ENCODE assay signal across 18 mouse cellular contexts in the genomic region with DNA sequence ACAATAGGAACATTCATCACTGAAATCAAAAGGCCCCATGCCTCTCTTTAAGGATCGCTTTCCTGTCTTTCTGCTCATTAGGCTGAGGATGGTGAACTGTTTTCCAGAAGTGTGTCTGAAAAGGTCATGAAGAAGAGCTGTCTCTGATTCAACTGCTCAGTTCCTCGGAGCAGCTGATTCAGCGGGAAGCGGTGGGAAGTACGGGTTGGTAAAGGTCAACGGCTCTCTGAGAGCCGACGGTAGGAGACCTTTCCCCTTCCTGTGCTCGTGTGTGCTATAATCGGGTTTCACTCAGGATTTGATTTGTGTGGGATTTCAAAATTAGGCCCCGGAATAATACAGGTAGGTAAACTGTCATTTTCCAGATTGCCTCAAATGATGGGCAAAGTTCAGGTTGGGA.
DNase-seq lines count a peak whose midpoint lies in the region; ATAC-seq lines count a peak whose summit lies in the region.
"Had no signal": no experiment of that assay in that cellular context is flagged by ENCODE, and none has a peak within 500 bp of the region (broad histone marks: within the 10 kb centered on the region; RNA-seq: fewer than 3 reads in every experiment).

No protein-coding gene starts in this region.

- peak; percentile 32 to 37 for DNase-seq in kidney, adult 8-10 months
- no peak for DNase-seq in kidney, postnatal 4 days
- DNase-seq in adrenal gland, postnatal 10 days = peak; percentile 19
- DNase-seq in brain, adult 2 months (ENCODE audit: low read depth, low spot score) = peak; percentile 10
- peak; percentile 30 to 56 for DNase-seq in kidney, postnatal 25 days
- no peak for DNase-seq in heart, postnatal 25 days (ENCODE audit: low spot score)
- no peak for DNase-seq in right cerebral cortex, postnatal 36 days (ENCODE audit: low spot score in 2 of 2)
- DNase-seq: cerebellum, postnatal 14 days; gastrocnemius, postnatal 14 days; heart, postnatal 14 days; layer of hippocampus, adult 9-11 months; lung, adult 2 months; lung, postnatal 4 days; right cerebral cortex, postnatal 4 days; thymus, postnatal 4 days had no signal

- no peak for ATAC-seq in megakaryocyte progenitor cell, adult 5-6 weeks (replicated peaks; ENCODE audit: poor library complexity)
- ATAC-seq: forebrain, embryonic 16.5 days; intestine, embryonic 16.5 days had no signal

- intact Hi-C loops in heart, postnatal 25 days (cut with DNase I) = no loop called here

Comparison
In these comparisons a context has a peak if more than half of its experiments do, and no peak if none do; other contexts are left out.
1. DNase-seq: peak in kidney, adult 8-10 months (2 of 2), adrenal gland, postnatal 10 days (single experiment), brain, adult 2 months (single experiment) and kidney, postnatal 25 days (2 of 2); none in kidney, postnatal 4 days (0 of 2), heart, postnatal 25 days (single experiment) and right cerebral cortex, postnatal 36 days (0 of 2).